Mouse (Mus musculus): ENCODE measurements at regions not wholly inside any gene's neighbourhood (a gene's known extent, or its start where the extent isn't known, plus 50 kb on each side); places are given as distances from the start of the nearest gene placed in this dataset.

GRCm38 (mm10) chr6:6657928-6658500 is 79.6 kb upstream of the Sem1 start:
- DNase-seq: no peak

GRCm38 (mm10) chr6:6660072-6660471 is 81.6 kb upstream of the Sem1 start:
- DNase-seq: no peak

- DNase-seq: no peak
Measured at GRCm38 (mm10) chr6:6666762-6667161, 88.3 kb upstream of the Sem1 start.

- DNase-seq: no peak
Measured at GRCm38 (mm10) chr6:6689241-6689640, 110.8 kb upstream of the Sem1 start.

- no peak for DNase-seq
Measured at GRCm38 (mm10) chr6:6690188-6690587, 111.7 kb upstream of the Sem1 start.

GRCm38 (mm10) chr6:6692056-6692770 is 113.8 kb upstream of the Sem1 start:
- DNase-seq: peak in 1 of 2 experiments; percentile 4

- DNase-seq: no peak
Measured at GRCm38 (mm10) chr6:6695742-6696430, 117.4 kb upstream of the Sem1 start.

- peak; percentile 18 to 35 for DNase-seq
Measured at GRCm38 (mm10) chr6:6697418-6697979, 119.0 kb upstream of the Sem1 start.

- peak; percentile 9 to 30 for DNase-seq
Measured at GRCm38 (mm10) chr6:6706729-6707128, 128.3 kb upstream of the Sem1 start.

- DNase-seq: no peak
Measured at GRCm38 (mm10) chr6:6709057-6709456, 130.6 kb upstream of the Sem1 start.

- no peak for DNase-seq
Measured at GRCm38 (mm10) chr6:6730259-6730658, 132.9 kb upstream of the Dlx6 start.

GRCm38 (mm10) chr6:6745394-6745793 is 117.7 kb upstream of the Dlx6 start:
- no peak for DNase-seq

- DNase-seq: no peak
Measured at GRCm38 (mm10) chr6:6779157-6779556, 84.0 kb upstream of the Dlx6 start.

GRCm38 (mm10) chr6:6781556-6781955 is 81.6 kb upstream of the Dlx6 start:
- DNase-seq: no peak

GRCm38 (mm10) chr6:6785939-6786490 is 77.1 kb upstream of the Dlx6 start:
- no peak for DNase-seq

GRCm38 (mm10) chr6:6787490-6787889 is 75.6 kb upstream of the Dlx6 start:
- DNase-seq: no peak

- no peak for DNase-seq
Measured at GRCm38 (mm10) chr6:6794320-6795018, 68.7 kb upstream of the Dlx6 start.

- DNase-seq: no peak
Measured at GRCm38 (mm10) chr6:6800377-6800776, 62.8 kb upstream of the Dlx6 start.

- peak; percentile 10 to 13 for DNase-seq
Measured at GRCm38 (mm10) chr6:6801563-6802259, 61.4 kb upstream of the Dlx6 start.

Measured in heart, adult 18-20 months (tissue).